Mouse (Mus musculus) liver, embryonic 13.5 days (tissue): ENCODE measurements at regions not wholly inside any gene's neighbourhood (a gene's known extent, or its start where the extent isn't known, plus 50 kb on each side); places are given as distances from the start of the nearest gene placed in this dataset.

Experiments
- ATAC-seq: fragments of 200-750 bp; cut with Nextera tagmentation; 2 replicates; pipeline ENCODE4 v1.8.0; 2017; ENCODE audit warnings: low read depth, mild to moderate bottlenecking, moderate number of reproducible peaks, moderate library complexity
- DNase-seq: peaks from one replicate; pipeline ENCODE4 v3.0.0; 2022
- H3K27ac ChIP-seq: fragments of 300-500 bp; sonication (generic); 2 replicates; pipeline ENCODE4 v1.5.1; 2015; ENCODE audit warnings: moderate library complexity, mild to moderate bottlenecking, inconsistent platforms
- H3K27me3 ChIP-seq: fragments of 300-500 bp; sonication (generic); 2 replicates; pipeline ENCODE4 v1.6.1; 2015; ENCODE audit warnings: mild to moderate bottlenecking, inconsistent platforms
- H3K36me3 ChIP-seq: fragments of 300-500 bp; sonication (generic); 2 replicates; pipeline ENCODE4 v1.6.1; 2015; ENCODE audit warnings: mild to moderate bottlenecking, inconsistent platforms
- H3K4me1 ChIP-seq: fragments of 300-500 bp; sonication (generic); replicated peaks from 2 replicates; pipeline ENCODE4 v1.6.1; 2015; ENCODE audit warnings: inconsistent platforms
- H3K4me2 ChIP-seq: fragments of 300-500 bp; sonication (generic); 2 replicates; pipeline ENCODE4 v1.6.1; 2015; ENCODE audit warnings: inconsistent platforms, mild to moderate bottlenecking, moderate library complexity
- H3K4me3 ChIP-seq: fragments of 300-500 bp; sonication (generic); replicated peaks from 2 replicates; pipeline ENCODE4 v1.5.1; 2015; ENCODE audit warnings: mild to moderate bottlenecking, inconsistent platforms
- H3K9ac ChIP-seq: fragments of 300-500 bp; sonication (generic); 2 replicates; pipeline ENCODE4 v1.6.1; 2015; ENCODE audit warnings: mild to moderate bottlenecking, inconsistent platforms
- H3K9me3 ChIP-seq: fragments of 300-500 bp; sonication (generic); replicated peaks from 2 replicates; pipeline ENCODE4 v1.6.1; 2016; ENCODE audit warnings: inconsistent platforms
- WGBS: fragments of 180-500 bp; shearing (Covaris S2); methylation state at CpG from one replicate; pipeline ENCODE4 v1.1.7; 2015; ENCODE audit not compliant: insufficient replicate concordance; 5-methylcytosine and 5-hydroxymethylcytosine counted together

- WGBS = 68% methylated on average over 5 of the region's 5 CpGs
- Histone ChIP-seq H3K4me3 (no peak overlapping the region), H3K4me2 (no peak overlapping the region), H3K27ac (no peak overlapping the region), H3K9me3 (no peaks in the 10 kb centered on the region), H3K4me1 (no peaks in the 10 kb centered on the region), H3K36me3 (no peaks in the 10 kb centered on the region), H3K9ac (no peak overlapping the region), H3K27me3 (no peaks in the 10 kb centered on the region)
- DNase-seq (no peak), ATAC-seq (no peak)
Measured at GRCm38 (mm10) chr2:128445443-128445842, 145.6 kb upstream of the Spdye4c start.

GRCm38 (mm10) chr2:128449294-128449693 is 141.7 kb upstream of the Spdye4c start:
- DNase-seq = no peak
- WGBS = 57% methylated on average over 3 of the region's 3 CpGs
- Histone ChIP-seq H3K9me3 (no peaks in the 10 kb centered on the region), H3K27me3 (no peaks in the 10 kb centered on the region), H3K27ac (no peak overlapping the region), H3K9ac (no peak overlapping the region), H3K4me2 (no peak overlapping the region), H3K4me1 (no peaks in the 10 kb centered on the region), H3K4me3 (no peak overlapping the region), H3K36me3 (no peaks in the 10 kb centered on the region)
- ATAC-seq = no peak

DNA sequence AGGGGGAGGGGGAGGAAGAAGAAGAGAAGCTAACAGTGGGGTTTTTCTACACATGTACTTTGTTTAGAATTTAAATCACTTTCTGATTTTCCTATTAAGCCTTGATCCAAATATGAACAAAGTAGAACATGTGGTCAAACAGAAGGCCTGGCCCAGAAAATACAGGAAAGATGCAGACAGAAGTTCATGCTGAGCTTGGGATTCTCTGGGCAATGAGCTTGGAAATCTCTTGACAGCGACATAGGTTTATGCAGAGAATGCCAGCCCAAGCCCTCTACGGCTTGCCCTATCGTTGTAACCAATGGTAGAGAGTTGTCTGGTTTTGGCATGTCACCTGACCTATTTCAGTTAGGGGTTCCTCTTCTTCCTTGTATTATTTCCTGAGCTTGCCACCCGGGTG is 141.0 kb upstream of the Spdye4c start:
- Histone ChIP-seq H3K4me2 (no peak overlapping the region), H3K9ac (no peak overlapping the region), H3K36me3 (no peaks in the 10 kb centered on the region), H3K4me1 (no peaks in the 10 kb centered on the region), H3K27me3 (no peaks in the 10 kb centered on the region), H3K27ac (no peak overlapping the region), H3K9me3 (no peaks in the 10 kb centered on the region), H3K4me3 (no peak overlapping the region)
- WGBS = 59% methylated on average over 4 of the region's 4 CpGs
- ATAC-seq (no peak), DNase-seq (no peak)

GRCm38 (mm10) chr2:128451554-128452239 is 139.3 kb upstream of the Spdye4c start:
- Histone ChIP-seq H3K27ac (no peak overlapping the region), H3K36me3 (no peaks in the 10 kb centered on the region), H3K9me3 (no peaks in the 10 kb centered on the region), H3K9ac (no peak overlapping the region), H3K4me3 (no peak overlapping the region), H3K4me1 (no peaks in the 10 kb centered on the region), H3K4me2 (no peak overlapping the region), H3K27me3 (no peaks in the 10 kb centered on the region)
- ATAC-seq (no peak), DNase-seq (no peak)
- WGBS = 49% methylated on average over 5 of the region's 5 CpGs

GRCm38 (mm10) chr2:128452582-128452981 is 138.4 kb upstream of the Spdye4c start:
- ATAC-seq = no peak
- H3K4me2 ChIP-seq = no peak overlapping the region
- H3K36me3 ChIP-seq = no peaks in the 10 kb centered on the region
- H3K9me3 ChIP-seq = no peaks in the 10 kb centered on the region
- H3K4me3 ChIP-seq = no peak overlapping the region
- no peak overlapping the region for H3K9ac ChIP-seq
- no peak overlapping the region for H3K27ac ChIP-seq
- no peak for DNase-seq
- WGBS = 68% methylated on average over 1 of the region's 1 CpGs
- H3K27me3 ChIP-seq = no peaks in the 10 kb centered on the region
- no peaks in the 10 kb centered on the region for H3K4me1 ChIP-seq

- no peak overlapping the region for H3K9ac ChIP-seq
Measured at GRCm38 (mm10) chr2:128454509-128454908, 136.5 kb upstream of the Spdye4c start.

DNA sequence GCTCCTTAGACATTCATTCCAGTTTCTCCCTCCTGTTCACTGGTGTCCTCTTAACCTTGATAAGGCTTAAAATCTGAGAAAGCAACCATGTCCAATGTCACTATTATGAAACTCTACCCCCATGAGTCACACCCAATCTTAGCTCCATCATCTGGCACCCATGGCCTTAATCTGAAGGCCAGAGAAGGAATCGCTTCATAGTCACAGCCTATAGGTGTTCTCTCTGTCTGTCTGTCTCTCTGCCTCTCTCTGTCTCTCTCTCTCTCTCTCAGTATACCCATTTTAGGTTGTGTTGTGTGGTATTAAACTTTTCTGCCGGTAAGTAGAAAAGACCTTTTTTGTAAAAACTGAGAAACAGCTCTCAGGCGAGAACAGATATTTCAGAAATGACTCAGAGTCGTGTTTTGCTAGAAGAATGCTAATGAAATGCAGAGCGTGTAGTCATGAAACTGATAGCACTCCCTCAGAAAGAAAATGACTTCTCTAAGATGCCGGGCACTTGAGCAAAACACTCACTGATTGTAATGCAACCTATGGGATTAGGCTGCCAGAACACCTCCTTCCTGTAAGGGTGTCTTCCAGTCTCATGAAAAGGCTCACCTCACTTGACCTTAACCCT is 133.3 kb upstream of the Spdye4c start:
- 60% methylated on average over 6 of the region's 6 CpGs for WGBS
- Histone ChIP-seq H3K9me3 (no peaks in the 10 kb centered on the region), H3K4me3 (no peak overlapping the region), H3K4me2 (no peak overlapping the region), H3K36me3 (no peaks in the 10 kb centered on the region), H3K27me3 (no peaks in the 10 kb centered on the region), H3K4me1 (no peaks in the 10 kb centered on the region), H3K9ac (no peak overlapping the region), H3K27ac (no peak overlapping the region)
- ATAC-seq (no peak), DNase-seq (no peak)

More at GRCm38 (mm10) chr2:128454509-128454908, 136.5 kb upstream of the Spdye4c start:
- no peak for DNase-seq
- Histone ChIP-seq H3K9me3 (no peaks in the 10 kb centered on the region), H3K4me1 (no peaks in the 10 kb centered on the region), H3K4me3 (no peak overlapping the region), H3K27me3 (no peaks in the 10 kb centered on the region), H3K27ac (no peak overlapping the region), H3K36me3 (no peaks in the 10 kb centered on the region), H3K4me2 (no peak overlapping the region)
- 77% methylated on average over 13 of the region's 13 CpGs for WGBS
- ATAC-seq = no peak

DNA sequence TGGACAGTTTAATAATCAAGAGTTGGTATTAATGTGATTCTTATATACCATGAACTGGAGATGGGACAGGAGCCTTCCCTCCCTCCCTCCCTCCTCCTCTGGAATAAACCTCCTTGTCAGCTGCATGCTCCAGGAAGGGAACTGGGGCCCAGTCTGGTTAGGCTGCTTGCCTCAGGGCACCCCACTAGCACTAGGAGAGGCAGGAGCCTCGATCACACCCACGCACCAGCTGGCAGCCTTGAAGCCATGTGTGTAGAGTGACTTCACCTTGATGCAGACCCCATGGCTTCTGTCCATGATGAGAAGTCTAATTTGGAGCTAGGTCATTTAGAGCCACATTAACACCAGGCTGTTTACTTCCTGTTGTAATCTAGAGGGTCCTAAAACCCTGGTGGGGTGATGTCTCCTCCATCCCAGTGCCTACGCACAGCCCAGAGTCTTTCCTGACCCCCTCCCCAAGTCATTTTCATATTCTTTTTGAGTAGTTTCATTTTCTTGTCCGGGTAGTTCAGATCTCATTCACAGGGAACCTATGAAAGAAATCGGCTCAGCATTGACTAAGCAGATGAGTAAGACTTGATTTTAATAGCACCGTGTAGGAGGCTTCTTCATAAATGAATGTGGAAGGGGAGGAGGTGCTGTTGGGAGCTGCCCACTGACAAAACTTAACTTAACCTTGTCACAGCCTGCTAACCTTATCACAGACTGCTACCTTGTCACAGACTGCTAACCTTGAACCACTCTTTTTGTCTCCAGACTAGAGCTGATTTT is 125.6 kb upstream of the Spdye4c start:
- 61% methylated on average over 6 of the region's 6 CpGs for WGBS
- Histone ChIP-seq H3K4me3 (no peak overlapping the region), H3K9me3 (no peaks in the 10 kb centered on the region), H3K27ac (no peak overlapping the region), H3K36me3 (no peaks in the 10 kb centered on the region), H3K9ac (no peak overlapping the region), H3K4me2 (no peak overlapping the region), H3K27me3 (no peaks in the 10 kb centered on the region), H3K4me1 (peaks cover 6% of the 10 kb centered on the region; the same call in 1 of the 2 replicates)
- DNase-seq (no peak), ATAC-seq (no peak)

- Histone ChIP-seq H3K4me3 (no peak overlapping the region), H3K27me3 (no peaks in the 10 kb centered on the region), H3K9ac (no peak overlapping the region), H3K4me1 (peaks cover 6% of the 10 kb centered on the region; the same call in 1 of the 2 replicates), H3K36me3 (no peaks in the 10 kb centered on the region), H3K4me2 (no peak overlapping the region), H3K9me3 (no peaks in the 10 kb centered on the region), H3K27ac (no peak overlapping the region)
- no peak for ATAC-seq
- DNase-seq = no peak
- WGBS = 71% methylated on average over 8 of the region's 8 CpGs
Measured at GRCm38 (mm10) chr2:128467490-128468245, 123.3 kb upstream of the Spdye4c start.

GRCm38 (mm10) chr2:128468323-128468722 is 122.7 kb upstream of the Spdye4c start:
- H3K27me3 ChIP-seq = no peaks in the 10 kb centered on the region
- H3K27ac ChIP-seq = no peak overlapping the region
- WGBS = 54% methylated on average over 2 of the region's 2 CpGs
- H3K9ac ChIP-seq = no peak overlapping the region
- no peak overlapping the region for H3K4me2 ChIP-seq
- H3K4me3 ChIP-seq = no peak overlapping the region
- no peak for DNase-seq
- peaks cover 6% of the 10 kb centered on the region; the same call in 1 of the 2 replicates for H3K4me1 ChIP-seq
- H3K36me3 ChIP-seq = no peaks in the 10 kb centered on the region
- ATAC-seq = no peak
- H3K9me3 ChIP-seq = no peaks in the 10 kb centered on the region

DNA sequence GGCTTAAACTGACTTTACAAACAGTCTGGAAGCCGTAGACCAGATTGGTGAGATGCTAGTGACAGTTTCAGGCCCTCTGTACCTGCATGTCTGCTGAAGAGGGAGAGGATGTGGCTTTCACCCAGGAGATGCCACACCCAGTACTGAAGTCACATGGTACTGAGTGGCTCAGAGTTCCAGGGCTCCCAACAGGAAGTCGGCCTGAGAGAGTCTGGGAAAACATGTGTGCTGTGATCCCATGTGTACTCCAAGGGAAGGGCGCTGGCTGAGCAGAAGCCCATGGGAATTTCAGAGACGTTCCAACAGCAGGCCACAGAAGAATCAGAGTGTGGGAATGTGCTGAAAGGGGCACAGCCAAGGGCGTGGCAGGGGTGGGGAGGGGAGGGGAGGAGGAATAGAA is 120.7 kb upstream of the Spdye4c start:
- H3K27me3 ChIP-seq = no peaks in the 10 kb centered on the region
- H3K9me3 ChIP-seq = no peaks in the 10 kb centered on the region
- H3K9ac ChIP-seq = no peak overlapping the region
- peaks cover 6% of the 10 kb centered on the region; the same call in 1 of the 2 replicates for H3K4me1 ChIP-seq
- no peaks in the 10 kb centered on the region for H3K36me3 ChIP-seq
- no peak overlapping the region for H3K27ac ChIP-seq
- WGBS = 55% methylated on average over 5 of the region's 5 CpGs
- H3K4me2 ChIP-seq = no peak overlapping the region
- no peak for DNase-seq
- H3K4me3 ChIP-seq = no peak overlapping the region
- ATAC-seq = no peak
